Mouse (Mus musculus) cerebellum, adult 8-10 months (tissue): ENCODE data around the gene Rhog.

ENCODE experiments used
- DNase-seq: peaks from one replicate; pipeline ENCODE4 v3.0.0; 2022

The Rhog gene

GRCm38 (mm10) chr7:102211071-102211470 lies 44.8 kb downstream of the Rhog start:
- no peak for DNase-seq

- peak; percentile 99 for DNase-seq
Observed at GRCm38 (mm10) chr7:102209756-102210721, 45.8 kb downstream of the Rhog start, which contains the start of the genes Nup98 and Pgap2. Gene Nup98 (minus strand): TSS chr7:102210176. Gene Pgap2 (plus strand): TSS chr7:102210208.

DNA sequence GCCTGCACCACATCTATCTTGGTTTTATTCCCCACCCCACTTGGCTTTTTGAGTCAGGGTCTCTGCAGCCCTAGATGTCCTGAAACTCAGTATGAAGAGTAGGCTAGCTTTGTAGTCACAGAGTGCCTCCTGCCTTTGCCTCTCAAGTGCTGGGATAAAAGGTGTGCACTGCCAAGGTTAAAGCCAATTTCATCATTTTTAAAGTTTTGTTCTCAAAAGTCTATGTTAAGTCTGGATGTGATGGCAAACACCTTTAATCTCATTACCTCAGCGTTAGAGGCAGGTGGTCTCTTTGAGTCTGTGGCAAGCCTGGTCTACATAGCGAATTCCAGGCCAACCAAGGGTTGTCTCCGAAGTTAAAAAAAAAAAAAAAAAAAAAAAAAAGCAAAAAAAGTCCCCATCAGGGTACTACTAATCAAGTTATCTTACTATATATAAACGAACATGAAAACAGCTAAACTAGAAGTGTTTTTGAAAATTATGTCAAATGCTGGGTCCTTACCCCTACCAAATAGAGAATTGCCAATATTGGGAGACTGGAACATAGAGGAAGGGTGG lies 47.0 kb downstream of the Rhog start:
- DNase-seq, result no peak

DNA sequence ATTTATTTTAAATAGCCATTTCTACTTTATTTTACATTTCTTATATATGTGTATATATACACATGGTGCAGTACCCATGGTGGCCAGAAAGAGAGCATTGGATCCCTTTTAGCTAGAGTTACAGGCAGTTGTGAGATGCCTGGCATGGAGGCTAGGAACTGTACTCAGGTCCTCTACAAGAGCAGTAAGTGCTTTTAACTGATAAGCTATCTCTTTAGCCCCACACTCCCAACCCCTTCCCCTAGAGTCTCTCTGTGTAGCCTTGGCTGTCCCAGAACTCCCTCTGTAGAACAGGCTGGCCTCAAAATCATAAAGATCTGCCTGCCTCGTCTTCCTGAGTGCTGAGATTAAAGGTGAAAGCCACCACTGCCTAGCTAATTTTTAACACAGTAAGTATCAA lies 50.2 kb downstream of the Rhog start:
- DNase-seq, result no peak

DNA sequence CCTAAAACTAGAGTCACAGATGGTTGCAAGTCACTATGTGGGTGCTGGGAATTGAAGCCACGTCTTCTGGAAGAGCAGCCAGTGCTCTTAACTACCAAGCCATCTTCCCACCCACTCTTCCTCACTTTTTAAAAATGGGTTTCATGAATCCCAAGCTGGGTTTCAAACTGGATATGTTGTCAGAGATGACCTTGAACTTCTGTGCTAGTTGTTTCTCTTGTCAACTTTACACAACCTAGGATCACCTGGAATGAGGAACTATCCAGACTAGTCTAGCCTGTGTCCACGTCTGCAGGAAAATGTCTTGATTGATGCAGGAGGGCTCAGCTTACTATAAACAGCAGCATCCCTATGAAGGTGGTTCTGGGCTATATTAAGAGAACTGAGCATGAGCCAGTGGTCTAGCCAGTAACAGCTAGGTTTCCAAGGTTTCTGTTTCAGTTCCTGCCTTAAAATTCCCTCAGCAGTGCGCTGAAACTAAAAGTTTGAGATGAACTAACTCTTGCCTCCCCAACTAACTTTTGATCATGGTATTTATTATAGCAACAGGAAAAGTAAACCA lies 51.5 kb downstream of the Rhog start:
- no peak for DNase-seq

GRCm38 (mm10) chr7:102200996-102201785 lies 54.7 kb downstream of the Rhog start:
- DNase-seq, result no peak

GRCm38 (mm10) chr7:102200576-102200975 lies 55.3 kb downstream of the Rhog start:
- no peak for DNase-seq

GRCm38 (mm10) chr7:102192356-102192755 lies 63.5 kb downstream of the Rhog start:
- no peak for DNase-seq
